In the genomic region with DNA sequence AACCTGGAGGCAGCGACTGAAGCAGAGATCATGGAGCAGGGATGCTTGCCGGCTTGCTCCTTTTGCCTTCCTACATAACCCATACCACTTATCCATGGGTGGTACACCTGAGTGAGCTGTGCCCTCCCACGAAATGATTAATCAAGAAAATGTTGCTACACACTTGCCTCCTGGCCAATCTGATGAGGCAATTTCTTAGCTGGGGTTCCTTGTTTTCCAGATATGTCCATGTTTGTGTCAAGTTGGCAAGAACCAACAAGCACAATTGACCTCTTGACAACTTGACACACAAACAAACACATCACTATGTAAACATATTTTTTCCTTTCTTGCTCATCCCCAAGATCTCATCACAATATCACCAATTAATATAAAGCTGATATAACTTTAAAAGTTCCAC, we compare ENCODE assay signal across 42 mouse cellular contexts. TPM values are rescaled to one million over a fixed set of nuclear protein-coding genes. Genes with fewer than 3 reads are reported as not detected.
"Had no signal": no experiment of that assay in that cellular context is flagged by ENCODE, and none has a peak within 500 bp of the region (broad histone marks: within the 10 kb centered on the region; RNA-seq: fewer than 3 reads in every experiment).

No protein-coding gene starts in this region.

- H3K27ac ChIP-seq: heart, embryonic 13.5 days; heart, embryonic 15.5 days; hindbrain, embryonic 10.5 days; hindbrain, embryonic 12.5 days; hindbrain, embryonic 13.5 days; hindbrain, embryonic 14.5 days; hindbrain, embryonic 15.5 days; hindbrain, postnatal 0 days; intestine, embryonic 15.5 days; kidney, embryonic 15.5 days; kidney, postnatal 0 days; layer of hippocampus, adult 2 months; left cerebral cortex, adult 2 months had no signal

- H3K27me3 ChIP-seq: hindbrain, embryonic 12.5 days; hindbrain, embryonic 15.5 days; intestine, embryonic 15.5 days had no signal

- H3K4me3 ChIP-seq: heart, embryonic 12.5 days; heart, embryonic 13.5 days; heart, embryonic 15.5 days; hindbrain, embryonic 10.5 days; hindbrain, embryonic 12.5 days; hindbrain, embryonic 13.5 days; hindbrain, embryonic 15.5 days; intestine, embryonic 15.5 days; kidney, embryonic 15.5 days; layer of hippocampus, adult 2 months; left cerebral cortex, adult 2 months had no signal

- H3K9ac ChIP-seq: heart, embryonic 12.5 days; heart, embryonic 13.5 days; heart, embryonic 15.5 days; hindbrain, embryonic 12.5 days; hindbrain, embryonic 13.5 days; hindbrain, embryonic 14.5 days; hindbrain, embryonic 15.5 days; intestine, embryonic 15.5 days; kidney, embryonic 15.5 days had no signal

- DNase-seq: heart, postnatal 10 days; heart, postnatal 14 days; heart, postnatal 36 days; heart, postnatal 4 days; kidney, adult 11 months; kidney, adult 18-20 months; kidney, adult 2 months; kidney, adult 8-10 months; kidney, adult 9 months; kidney, postnatal 14 days; kidney, postnatal 25 days; kidney, postnatal 36 days; kidney, postnatal 4 days; layer of hippocampus, adult 9-11 months; layer of hippocampus, postnatal 36 days had no signal

- H3K36me3 ChIP-seq: heart, embryonic 12.5 days; heart, embryonic 13.5 days; heart, embryonic 15.5 days; hindbrain, embryonic 10.5 days; hindbrain, embryonic 12.5 days; hindbrain, embryonic 13.5 days; hindbrain, embryonic 15.5 days; intestine, embryonic 15.5 days; kidney, embryonic 15.5 days had no signal

- H3K4me1 ChIP-seq: hindbrain, embryonic 13.5 days; hindbrain, embryonic 15.5 days; kidney, embryonic 15.5 days had no signal

RNA-seq across cellular contexts. Expression of a gene that starts 2.7 kb away (rescaled TPM):
- total RNA-seq: heart, postnatal 10 days; heart, postnatal 14 days; heart, postnatal 25 days; heart, postnatal 36 days; hematopoietic stem cell, adult 5-6 weeks; hindbrain, postnatal 0 days; layer of hippocampus, adult 18-20 months; layer of hippocampus, adult 2 months; layer of hippocampus, adult 8-10 months; layer of hippocampus, postnatal 10 days; layer of hippocampus, postnatal 14 days; layer of hippocampus, postnatal 25 days; layer of hippocampus, postnatal 36 days; left cerebral cortex, adult 18-20 months; left cerebral cortex, adult 2 months; left cerebral cortex, adult 8-10 months had no signal
- polyA plus RNA-seq: hindbrain, embryonic 10.5 days; hindbrain, embryonic 12.5 days; hindbrain, embryonic 13.5 days; hindbrain, embryonic 14.5 days; hindbrain, embryonic 15.5 days; hindbrain, embryonic 16.5 days; hindbrain, postnatal 0 days; intestine, embryonic 14.5 days; intestine, embryonic 15.5 days; intestine, postnatal 0 days; kidney, embryonic 14.5 days; kidney, postnatal 0 days had no signal
